Mouse (Mus musculus): ENCODE measurements around the gene Stum. TPM values are rescaled to one million over a fixed set of nuclear protein-coding genes. Genes with fewer than 3 reads are reported as not detected.

The Stum gene
- polyA plus RNA-seq, 1 experiment = 5.0 TPM

- no peak for DNase-seq (ENCODE audit: low read depth)
These were observed 16.5 kb upstream of the Stum start for GRCm38 (mm10) chr1:180499766-180500165.

DNA sequence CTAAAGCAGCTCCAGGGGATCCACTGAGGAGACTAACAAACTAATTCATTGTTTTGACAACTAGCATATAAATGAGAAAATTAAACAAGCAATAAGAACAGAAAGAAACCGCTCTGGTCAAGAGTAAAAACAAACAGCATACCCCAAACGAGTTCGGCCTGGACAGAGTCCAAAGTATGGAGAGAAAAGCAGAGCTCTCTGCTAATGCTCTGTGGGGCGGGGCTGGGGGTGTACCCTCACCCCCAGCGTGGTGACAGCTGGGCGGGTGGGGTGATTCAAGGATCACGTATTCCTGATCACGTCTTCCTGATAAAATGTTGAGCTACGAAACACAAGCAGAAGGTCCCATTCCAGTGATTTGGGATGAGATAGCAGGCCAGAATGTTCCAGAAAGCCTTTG lies 9.5 kb upstream of the Stum start:
- DNase-seq (ENCODE audit: low read depth) = no peak

DNA sequence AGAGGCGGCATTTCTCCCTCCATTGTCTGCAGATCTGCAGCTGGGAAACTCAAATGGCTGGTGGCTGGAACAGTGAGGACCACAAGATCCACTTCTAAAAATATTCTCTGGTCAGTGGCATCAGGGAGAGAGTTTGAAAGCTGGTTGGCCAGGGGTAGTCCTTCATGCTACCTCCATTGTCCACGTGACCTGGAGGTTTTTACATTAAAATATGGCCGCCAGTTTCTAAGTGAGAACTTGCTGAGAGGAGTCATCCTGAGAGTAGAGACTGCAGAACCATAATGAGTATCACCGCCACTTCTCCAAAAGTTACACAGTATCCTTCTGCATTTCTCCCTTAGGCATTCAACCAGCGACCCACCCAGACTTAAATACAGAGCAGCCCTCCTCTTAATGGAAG lies 2.0 kb upstream of the Stum start:
- no peak for DNase-seq (ENCODE audit: low read depth)

DNA sequence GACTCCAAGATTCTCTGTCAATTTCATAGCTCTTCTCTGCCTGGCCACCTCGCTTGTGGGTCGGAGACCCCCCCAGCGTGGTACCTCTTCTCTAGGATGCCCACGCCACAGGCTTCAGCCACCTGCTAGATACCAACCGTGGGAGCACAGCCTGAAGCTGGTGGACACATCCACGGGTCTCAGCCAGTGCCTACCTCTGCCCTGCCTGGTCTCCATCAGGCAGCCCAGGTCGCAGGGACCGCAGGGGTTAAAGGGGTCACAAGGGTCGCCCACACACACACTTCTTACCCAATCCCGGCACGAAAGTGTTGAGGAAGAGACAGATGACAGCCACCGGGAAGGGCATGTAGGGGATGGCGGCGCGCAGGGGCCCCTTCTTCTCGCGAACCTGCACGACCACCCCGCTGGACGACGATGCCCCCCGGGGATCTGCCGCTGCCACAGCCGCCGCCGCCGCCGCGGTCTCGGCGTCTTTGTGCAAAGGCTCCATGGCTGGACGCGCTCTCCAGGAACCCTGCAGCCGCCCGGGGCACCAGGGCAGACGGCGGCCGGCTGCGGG lies 385 bp downstream of the Stum start:
- no peak for DNase-seq (ENCODE audit: low read depth)

DNA sequence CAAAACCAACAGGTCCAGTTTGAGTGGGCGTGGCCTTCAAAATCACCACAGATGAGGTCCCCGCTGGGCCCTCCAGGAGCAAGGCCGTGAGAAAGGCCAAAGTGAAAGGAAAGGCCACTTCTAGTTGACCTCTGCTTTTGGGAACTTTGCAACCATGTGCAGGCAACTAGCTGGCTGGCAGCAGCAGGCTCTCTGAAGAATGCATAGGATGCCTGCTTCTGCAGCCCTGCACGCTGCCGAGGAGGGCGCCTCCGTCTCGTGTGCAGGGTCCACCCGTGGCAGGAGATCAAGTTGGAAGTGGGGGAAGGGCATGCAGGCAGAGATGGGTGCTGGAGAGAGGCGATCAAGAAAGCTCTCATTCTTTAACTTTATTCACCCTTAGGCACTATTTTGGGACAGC lies 1.3 kb downstream of the Stum start:
- no peak for DNase-seq (ENCODE audit: low read depth)

- DNase-seq (ENCODE audit: low read depth) = no peak
These were observed 2.0 kb downstream of the Stum start for GRCm38 (mm10) chr1:180481331-180481730.

DNA sequence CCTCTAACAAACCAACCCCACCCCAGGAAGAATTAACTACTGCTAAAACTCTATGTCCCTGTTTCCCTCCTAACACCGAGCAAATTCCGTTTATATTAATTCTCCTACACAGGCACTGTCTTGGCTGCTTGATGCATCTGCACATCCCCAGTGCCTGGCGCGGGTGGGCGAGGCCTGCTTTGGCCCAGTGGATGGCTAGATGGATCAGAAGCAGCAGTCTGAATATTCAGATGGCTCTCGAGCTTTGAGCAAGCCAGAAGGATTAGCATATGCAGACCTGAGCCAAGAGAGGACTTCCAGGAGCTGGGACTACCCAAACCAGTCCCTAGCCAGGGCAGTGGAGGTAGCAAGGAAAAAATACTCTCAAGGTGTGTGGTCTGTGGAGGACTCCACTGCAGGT lies 3.0 kb downstream of the Stum start:
- DNase-seq (ENCODE audit: low read depth) = no peak

DNA sequence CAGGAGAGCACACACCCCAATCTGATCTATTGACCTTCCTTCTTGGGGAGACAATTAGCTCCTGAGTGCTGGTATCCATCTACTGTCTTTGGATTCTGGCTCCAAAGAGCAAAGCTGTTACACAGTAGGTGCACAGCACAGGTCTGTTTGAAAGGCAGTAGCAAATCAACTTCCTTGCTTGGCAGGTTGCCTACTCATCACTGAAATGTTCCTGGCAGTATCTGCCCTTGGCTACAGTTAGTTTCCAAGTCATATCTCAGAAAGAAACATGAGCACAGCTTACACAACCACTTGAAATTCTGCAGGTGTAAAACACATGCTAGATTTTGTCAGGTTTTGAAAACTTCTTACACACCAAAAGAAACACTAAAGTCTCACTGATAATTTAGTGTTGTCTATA lies 9.7 kb downstream of the Stum start:
- no peak for DNase-seq (ENCODE audit: low read depth)

GRCm38 (mm10) chr1:180468004-180468403 lies 15.3 kb downstream of the Stum start:
- DNase-seq (ENCODE audit: low read depth) = no peak

DNA sequence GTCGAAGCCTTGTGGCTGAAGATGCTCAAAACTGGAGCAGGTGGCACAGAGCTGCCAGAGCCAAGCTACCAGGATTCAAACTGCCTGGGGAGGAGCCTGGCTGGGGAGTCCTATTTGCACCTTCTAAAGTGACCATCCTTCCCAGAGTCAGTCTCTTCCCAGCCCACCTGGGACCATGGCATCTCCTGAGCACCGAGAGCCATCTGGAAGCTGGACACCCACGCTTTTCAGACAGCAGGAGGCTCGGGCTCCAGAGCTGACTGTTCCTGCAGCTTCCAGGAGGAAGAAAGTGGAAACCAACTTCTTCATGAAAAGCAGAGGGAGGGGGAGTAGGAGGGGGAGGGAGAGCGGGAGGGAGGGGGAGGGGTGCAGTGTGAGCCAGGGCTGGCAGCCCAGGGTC lies 17.7 kb downstream of the Stum start:
- no peak for DNase-seq (ENCODE audit: low read depth)

DNA sequence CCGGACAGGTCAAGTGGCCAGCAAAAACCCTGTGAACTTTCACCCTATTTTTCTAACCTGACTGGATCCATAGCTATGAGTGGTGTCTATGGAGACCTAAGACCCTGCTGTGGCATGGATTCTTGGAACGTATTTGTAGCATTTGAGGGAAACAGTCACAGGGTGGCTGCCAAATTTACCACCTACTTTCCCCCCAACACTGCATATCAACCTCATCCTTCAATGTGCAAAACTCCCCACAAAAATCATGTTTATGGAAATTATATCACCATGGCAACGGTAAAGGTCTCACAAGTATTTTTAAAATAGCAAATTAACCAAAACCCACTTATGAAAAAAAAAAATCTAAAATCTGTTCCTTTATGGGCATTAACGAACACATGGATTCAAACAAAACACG lies 18.9 kb downstream of the Stum start:
- DNase-seq (ENCODE audit: low read depth) = no peak

GRCm38 (mm10) chr1:180462983-180463475 lies 20.3 kb downstream of the Stum start:
- DNase-seq (ENCODE audit: low read depth) = no peak

DNA sequence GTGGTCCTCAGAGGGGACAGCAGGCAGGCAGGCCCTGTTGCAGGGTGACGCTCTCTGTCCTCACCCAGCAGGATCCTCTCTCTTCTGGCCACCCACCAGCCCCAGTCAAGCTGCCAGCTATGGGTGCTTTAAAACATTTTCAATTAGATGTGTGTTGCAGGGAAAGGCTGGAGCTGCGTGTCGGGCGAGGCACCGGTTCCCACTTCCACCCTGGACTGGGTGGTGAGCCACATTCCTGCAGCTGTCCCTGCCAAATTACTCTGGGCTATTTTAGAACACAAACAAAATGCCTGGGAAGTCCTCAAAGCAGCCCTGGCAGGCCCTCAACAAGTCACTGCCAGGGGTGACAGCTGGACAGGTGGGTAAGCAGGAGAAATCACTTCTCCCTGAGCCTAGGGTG lies 20.9 kb downstream of the Stum start:
- no peak for DNase-seq (ENCODE audit: low read depth)

- no peak for DNase-seq (ENCODE audit: low read depth)
These were observed 22.6 kb downstream of the Stum start for GRCm38 (mm10) chr1:180460721-180461120.

- no peak for DNase-seq (ENCODE audit: low read depth)
These were observed 24.6 kb downstream of the Stum start for GRCm38 (mm10) chr1:180458680-180459079.

DNA sequence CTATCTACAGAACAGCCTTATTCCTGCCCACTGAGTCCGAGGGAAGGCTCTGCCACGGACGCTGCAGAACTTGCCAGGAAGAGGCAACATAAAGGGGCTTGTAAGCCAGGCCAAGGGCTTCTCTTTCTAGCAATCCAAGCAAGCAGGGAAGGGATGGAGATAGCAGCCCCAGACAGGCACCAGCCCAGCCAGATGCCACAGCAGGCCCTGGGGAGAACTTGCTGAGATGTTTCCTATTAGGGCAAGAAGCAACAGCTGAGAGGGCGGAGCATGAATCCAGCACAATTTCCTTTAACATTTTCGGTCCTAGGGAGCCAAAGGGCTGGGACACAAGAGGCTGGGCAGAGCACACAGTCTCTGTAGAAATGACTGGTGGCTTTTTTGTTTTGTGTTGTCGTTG lies 25.0 kb downstream of the Stum start:
- no peak for DNase-seq (ENCODE audit: low read depth)

- no peak for DNase-seq (ENCODE audit: low read depth)
These were observed 33.7 kb downstream of the Stum start for GRCm38 (mm10) chr1:180449641-180450040.

DNA sequence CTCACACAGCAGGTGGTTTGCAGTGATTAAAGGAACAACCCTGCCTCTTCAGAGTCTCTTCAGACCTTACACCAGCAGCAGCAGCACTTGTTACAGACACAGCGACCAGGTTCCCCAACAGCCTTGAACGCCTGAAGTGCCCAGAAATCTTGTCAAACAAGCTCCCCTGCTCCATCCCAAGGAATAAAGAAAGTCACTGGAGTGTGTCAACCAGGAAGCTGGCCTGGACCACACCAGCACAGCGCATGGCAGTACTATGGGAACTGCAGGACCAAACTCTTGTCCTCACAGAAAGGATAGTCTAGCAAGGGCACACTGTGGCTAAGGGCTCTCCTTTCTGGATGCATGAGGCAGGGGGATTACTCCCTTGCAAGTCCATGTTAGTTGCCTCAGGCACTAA lies 38.9 kb downstream of the Stum start:
- no peak for DNase-seq (ENCODE audit: low read depth)

- DNase-seq (ENCODE audit: low read depth) = no peak
These were observed 43.8 kb downstream of the Stum start for GRCm38 (mm10) chr1:180439496-180439895.

DNA sequence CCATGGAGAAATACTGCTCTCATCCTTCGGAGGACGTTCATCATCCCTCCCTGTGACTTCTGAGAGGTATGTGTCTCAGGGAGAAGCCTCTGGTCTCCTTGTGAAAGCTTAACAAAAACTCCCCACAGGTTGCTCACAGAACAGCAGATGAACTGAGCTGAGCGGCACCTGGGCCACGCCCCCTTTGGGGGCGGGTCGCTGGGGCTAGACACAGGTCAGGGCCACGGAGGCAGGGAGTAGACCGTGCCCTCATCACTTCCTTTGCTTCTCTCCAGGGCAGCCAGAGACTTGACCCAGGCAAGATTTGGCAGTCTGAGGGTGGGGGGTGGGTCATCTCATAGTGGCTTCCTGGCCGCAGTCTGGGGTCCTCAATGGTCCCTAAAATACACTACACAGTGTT lies 48.4 kb downstream of the Stum start:
- DNase-seq (ENCODE audit: low read depth) = no peak

DNA sequence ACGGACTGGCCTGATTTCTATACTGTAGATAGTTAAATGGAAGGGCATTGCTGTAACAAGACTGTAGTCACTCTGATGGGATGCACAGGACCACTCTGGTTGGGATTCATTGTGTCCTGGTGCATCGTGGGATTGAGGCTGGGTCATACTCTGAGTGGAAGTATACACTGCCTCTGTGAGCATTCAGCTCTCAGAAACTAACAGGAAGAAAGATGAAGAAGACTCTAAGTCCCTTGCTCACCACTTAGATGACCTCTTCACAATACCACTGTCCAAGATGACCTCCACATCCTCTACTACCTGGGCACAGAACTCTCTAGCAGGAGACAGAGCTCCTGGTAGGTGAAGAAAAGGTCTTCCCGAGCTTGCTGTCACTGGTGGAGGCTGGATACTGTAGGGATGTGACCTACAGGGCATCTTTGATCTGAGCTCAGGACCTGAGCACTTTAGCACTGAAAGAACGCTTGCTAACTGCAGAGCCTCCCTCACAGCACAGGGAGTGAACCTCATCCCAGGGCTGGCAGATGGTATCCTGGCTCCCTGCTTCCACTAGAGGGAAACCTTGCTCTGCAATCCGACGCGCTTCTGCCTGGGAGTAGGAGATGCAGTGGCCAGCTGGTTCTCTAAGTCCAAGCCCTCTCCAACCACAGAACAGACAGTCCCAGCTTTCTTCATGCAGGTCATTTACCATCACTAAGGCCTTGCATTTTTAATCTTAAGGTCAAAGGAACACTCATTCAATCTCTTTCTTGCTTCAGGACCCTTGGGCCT lies 49.3 kb downstream of the Stum start:
- DNase-seq (ENCODE audit: low read depth) = no peak

- no peak for DNase-seq (ENCODE audit: low read depth)
These were observed 50.2 kb downstream of the Stum start for GRCm38 (mm10) chr1:180433098-180433538.

DNA sequence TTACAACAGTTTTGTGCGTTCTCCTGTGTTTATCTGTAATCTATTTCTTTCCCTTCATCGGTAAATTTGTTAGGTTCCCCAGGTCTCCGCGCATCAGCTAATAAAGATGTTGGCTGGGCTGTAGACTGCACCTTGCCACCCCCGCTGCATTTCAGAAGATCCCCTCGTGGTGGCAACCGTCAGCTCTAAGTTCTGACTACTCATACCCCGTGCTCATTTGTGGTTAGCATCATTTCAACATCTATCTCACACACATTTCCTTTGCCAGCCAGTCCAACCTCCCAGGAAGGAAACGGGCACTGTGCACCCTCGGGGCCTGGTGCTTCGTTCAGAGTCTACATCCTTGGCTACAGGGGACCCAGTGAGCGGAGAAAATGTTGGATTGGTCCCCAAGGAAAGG lies 51.5 kb downstream of the Stum start:
- no peak for DNase-seq (ENCODE audit: low read depth)

DNA sequence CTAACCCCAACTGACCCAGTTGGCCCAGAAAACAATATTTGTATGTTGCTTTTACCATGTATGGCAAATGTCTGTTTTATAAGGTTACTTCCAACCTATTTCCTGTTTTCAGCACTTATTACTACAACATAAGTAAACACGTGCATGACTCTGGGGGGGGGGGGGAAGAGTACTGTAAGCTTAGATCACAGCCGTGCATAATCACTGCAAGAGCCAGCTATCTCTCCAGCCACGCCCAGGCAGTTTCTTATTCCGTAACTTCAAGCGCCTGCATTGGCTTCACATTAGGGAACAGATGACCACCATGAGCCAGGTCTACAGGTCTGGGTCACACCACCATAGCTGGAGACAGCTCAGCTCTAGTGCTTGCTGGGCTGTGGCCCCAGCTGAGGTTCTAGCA lies 53.5 kb downstream of the Stum start:
- DNase-seq (ENCODE audit: low read depth) = no peak

All from gonadal fat pad, adult 2 months (tissue).